Mouse (Mus musculus): ENCODE data around the gene 1700013F07Rik. TPM values are rescaled to one million over a fixed set of nuclear protein-coding genes. Genes with fewer than 3 reads are reported as not detected.
"Not testable (repeated sequence)": the region's sequence is repeated elsewhere in the genome, so short reads cannot be mapped to it uniquely, and the experiment has no call there.

Gene 1700013F07Rik
- 0.32 TPM in 1 of 2 replicates, not detected in the other for polyA plus RNA-seq (2016; fragmentation: Nextera tagmentation; extraction: Ambion mirVana)

- H3K4me2 ChIP-seq (replicated peaks) = no peak within 1 kb of the TSS
- H3K9me3 ChIP-seq = no peaks in the 10 kb centered on the region
- no peaks in the 10 kb centered on the region for H3K36me3 ChIP-seq
- 89% methylated on average over 6 of the region's 6 CpGs for WGBS
- H3K4me3 ChIP-seq = no peak within 1 kb of the TSS
- peaks cover 10% of the 10 kb centered on the region; the same call in 1 of the 2 replicates for H3K4me1 ChIP-seq
- peaks cover 13% of the 10 kb centered on the region; the same call in 1 of the 2 replicates for H3K27me3 ChIP-seq (replicated peaks)
- ATAC-seq (ENCODE audit: low FRiP score, low read depth) = no peak
- H3K9ac ChIP-seq = no peak within 1 kb of the TSS
- H3K27ac ChIP-seq = no peak within 1 kb of the TSS
Measured at GRCm38 (mm10) chr3:108533951-108534350, at the start of gene 1700013F07Rik. Gene 1700013F07Rik, plus strand, starts transcription at chr3:108534150.

- Histone ChIP-seq H3K4me3 (no peak overlapping the region), H3K27ac (no peak overlapping the region), H3K9ac (no peak overlapping the region), H3K27me3 (replicated peaks) (no peaks in the 10 kb centered on the region), H3K4me2 (replicated peaks) (no peak overlapping the region), H3K9me3 (no peaks in the 10 kb centered on the region), H3K4me1 (no peaks in the 10 kb centered on the region), H3K36me3 (no peaks in the 10 kb centered on the region)
- no peak for ATAC-seq (ENCODE audit: low FRiP score, low read depth)
- 92% methylated on average over 4 of the region's 4 CpGs for WGBS
Measured at GRCm38 (mm10) chr3:108484749-108485148, 49.2 kb upstream of the 1700013F07Rik start.

- no peak overlapping the region for H3K4me3 ChIP-seq
- H3K9ac ChIP-seq = no peak overlapping the region
- no peaks in the 10 kb centered on the region for H3K36me3 ChIP-seq
- no peaks in the 10 kb centered on the region for H3K9me3 ChIP-seq
- no peaks in the 10 kb centered on the region for H3K27me3 ChIP-seq (replicated peaks)
- WGBS = 44% methylated on average over 3 of the region's 3 CpGs
- no peak overlapping the region for H3K27ac ChIP-seq
- no peak for ATAC-seq (ENCODE audit: low FRiP score, low read depth)
- no peak overlapping the region for H3K4me2 ChIP-seq (replicated peaks)
- H3K4me1 ChIP-seq = no peaks in the 10 kb centered on the region
Measured at GRCm38 (mm10) chr3:108489968-108490367, 44.0 kb upstream of the 1700013F07Rik start.

- no peaks in the 10 kb centered on the region for H3K36me3 ChIP-seq
- no peak overlapping the region for H3K4me2 ChIP-seq (replicated peaks)
- H3K27me3 ChIP-seq (replicated peaks) = no peaks in the 10 kb centered on the region
- 0 out of 2 replicates have a peak, but pooled peaks cover 4% of the 10 kb centered on the region for H3K4me1 ChIP-seq
- H3K9ac ChIP-seq = no peak overlapping the region
- 76% methylated on average over 9 of the region's 9 CpGs for WGBS
- H3K9me3 ChIP-seq = no peaks in the 10 kb centered on the region
- no peak for ATAC-seq (ENCODE audit: low FRiP score, low read depth)
- no peak overlapping the region for H3K4me3 ChIP-seq
- H3K27ac ChIP-seq = no peak overlapping the region
Measured at GRCm38 (mm10) chr3:108494861-108495474, 39.0 kb upstream of the 1700013F07Rik start.

- 60% methylated on average over 4 of the region's 4 CpGs for WGBS
- no peak overlapping the region for H3K9ac ChIP-seq
- H3K9me3 ChIP-seq = no peaks in the 10 kb centered on the region
- H3K27ac ChIP-seq = no peak overlapping the region
- ATAC-seq (ENCODE audit: low FRiP score, low read depth) = no peak
- no peak overlapping the region for H3K4me3 ChIP-seq
- 0 out of 2 replicates have a peak, but pooled peaks cover 4% of the 10 kb centered on the region for H3K4me1 ChIP-seq
- H3K36me3 ChIP-seq = no peaks in the 10 kb centered on the region
- no peaks in the 10 kb centered on the region for H3K27me3 ChIP-seq (replicated peaks)
- H3K4me2 ChIP-seq (replicated peaks) = no peak overlapping the region
Measured at GRCm38 (mm10) chr3:108495486-108495885, 38.5 kb upstream of the 1700013F07Rik start.

- ATAC-seq (ENCODE audit: low FRiP score, low read depth) = no peak
- Histone ChIP-seq H3K9me3 (no peaks in the 10 kb centered on the region), H3K9ac (no peak overlapping the region), H3K36me3 (no peaks in the 10 kb centered on the region), H3K4me1 (0 out of 2 replicates have a peak, but pooled peaks cover 4% of the 10 kb centered on the region), H3K27me3 (replicated peaks) (no peaks in the 10 kb centered on the region), H3K4me3 (no peak overlapping the region), H3K4me2 (replicated peaks) (no peak overlapping the region), H3K27ac (no peak overlapping the region)
- WGBS = 35% methylated on average over 9 of the region's 9 CpGs
Measured at GRCm38 (mm10) chr3:108497602-108498001, 36.3 kb upstream of the 1700013F07Rik start.

- Histone ChIP-seq H3K27ac (no peak overlapping the region), H3K36me3 (no peaks in the 10 kb centered on the region), H3K9me3 (no peaks in the 10 kb centered on the region), H3K9ac (no peak overlapping the region), H3K4me3 (no peak overlapping the region), H3K27me3 (replicated peaks) (no peaks in the 10 kb centered on the region), H3K4me2 (replicated peaks) (no peak overlapping the region), H3K4me1 (0 out of 2 replicates have a peak, but pooled peaks cover 4% of the 10 kb centered on the region)
- no peak for ATAC-seq (ENCODE audit: low FRiP score, low read depth)
- 69% methylated on average over 8 of the region's 8 CpGs for WGBS
Measured at GRCm38 (mm10) chr3:108499826-108500225, 34.1 kb upstream of the 1700013F07Rik start.

GRCm38 (mm10) chr3:108501411-108501810, 32.5 kb upstream of the 1700013F07Rik start:
- not testable (repeated sequence) for ATAC-seq (ENCODE audit: low FRiP score, low read depth); H3K27me3 ChIP-seq (replicated peaks); H3K9me3 ChIP-seq; H3K9ac ChIP-seq; H3K4me1 ChIP-seq; H3K27ac ChIP-seq; H3K36me3 ChIP-seq; H3K4me2 ChIP-seq (replicated peaks); H3K4me3 ChIP-seq
- WGBS = 74% methylated on average over 3 of the region's 3 CpGs

GRCm38 (mm10) chr3:108503908-108504307, 30.0 kb upstream of the 1700013F07Rik start:
- H3K4me3 ChIP-seq = no peak overlapping the region
- H3K27ac ChIP-seq = no peak overlapping the region
- WGBS = 90% methylated on average over 4 of the region's 4 CpGs
- no peaks in the 10 kb centered on the region for H3K9me3 ChIP-seq
- no peak overlapping the region for H3K4me2 ChIP-seq (replicated peaks)
- ATAC-seq (ENCODE audit: low FRiP score, low read depth) = no peak
- H3K27me3 ChIP-seq (replicated peaks) = no peaks in the 10 kb centered on the region
- no peak overlapping the region for H3K9ac ChIP-seq
- H3K4me1 ChIP-seq = no peaks in the 10 kb centered on the region
- no peaks in the 10 kb centered on the region for H3K36me3 ChIP-seq

- Histone ChIP-seq H3K4me1 (peaks cover 16% of the 10 kb centered on the region), H3K9me3 (no peaks in the 10 kb centered on the region), H3K36me3 (no peaks in the 10 kb centered on the region), H3K9ac (no peak overlapping the region), H3K27me3 (replicated peaks) (no peaks in the 10 kb centered on the region), H3K4me3 (no peak overlapping the region), H3K27ac (no peak overlapping the region), H3K4me2 (replicated peaks) (no peak overlapping the region)
- no peak for ATAC-seq (ENCODE audit: low FRiP score, low read depth)
- 64% methylated on average over 4 of the region's 4 CpGs for WGBS
Measured at GRCm38 (mm10) chr3:108508745-108509474, 25.0 kb upstream of the 1700013F07Rik start.

- ATAC-seq (ENCODE audit: low FRiP score, low read depth) = peak; percentile 43; the same call in 1 of the 2 replicates
- 0 out of 2 replicates have a peak overlapping the region, but pooled peaks have one; percentile 13 for H3K9ac ChIP-seq
- no peaks in the 10 kb centered on the region for H3K9me3 ChIP-seq
- 29% methylated on average over 2 of the region's 2 CpGs for WGBS
- no peaks in the 10 kb centered on the region for H3K27me3 ChIP-seq (replicated peaks)
- no peak overlapping the region for H3K27ac ChIP-seq
- H3K36me3 ChIP-seq = no peaks in the 10 kb centered on the region
- H3K4me3 ChIP-seq = no peak overlapping the region
- peaks cover 16% of the 10 kb centered on the region for H3K4me1 ChIP-seq
- no peak overlapping the region for H3K4me2 ChIP-seq (replicated peaks)
Measured at GRCm38 (mm10) chr3:108510156-108510555, 23.8 kb upstream of the 1700013F07Rik start.

GRCm38 (mm10) chr3:108510716-108511483, 23.1 kb upstream of the 1700013F07Rik start:
- Histone ChIP-seq H3K36me3 (no peaks in the 10 kb centered on the region), H3K9me3 (no peaks in the 10 kb centered on the region), H3K4me2 (replicated peaks) (peak overlapping the region; percentile 34), H3K27ac (peak overlapping the region; percentile 63), H3K9ac (no peak overlapping the region), H3K27me3 (replicated peaks) (no peaks in the 10 kb centered on the region), H3K4me3 (no peak overlapping the region), H3K4me1 (peaks cover 16% of the 10 kb centered on the region)
- 2% methylated on average over 9 of the region's 9 CpGs for WGBS
- peak; percentile 83 for ATAC-seq (ENCODE audit: low FRiP score, low read depth)

Measured in neural tube, embryonic 12.5 days (tissue).